Mouse (Mus musculus) intestine, embryonic 14.5 days (tissue): ENCODE measurements around the gene Nfkbia. TPM values are rescaled to one million over a fixed set of nuclear protein-coding genes. Genes with fewer than 3 reads are reported as not detected.
A peak's percentile ranks its signal among the peaks of the same experiment; 100 is the strongest.

Experiments used
- ATAC-seq: fragments of 200-750 bp; cut with Nextera tagmentation; replicated peaks from 2 replicates; pipeline ENCODE4 v1.8.0; 2017; ENCODE audit warnings: low read depth, moderate number of reproducible peaks, moderate TSS enrichment, moderate library complexity; ENCODE audit not compliant: low FRiP score, low TSS enrichment
- DNase-seq: peaks from one replicate; pipeline ENCODE4 v3.0.0-alpha.2; 2018; ENCODE audit warnings: low spot score
- H3K27ac ChIP-seq: fragments of 300-500 bp; sonication (generic); 2 replicates; pipeline ENCODE4 v1.5.1; 2014; ENCODE audit warnings: low read depth, mild to moderate bottlenecking, control low read depth
- H3K27me3 ChIP-seq: fragments of 300-500 bp; sonication (generic); replicated peaks from 2 replicates; pipeline ENCODE4 v1.6.1; 2014; ENCODE audit warnings: low read length, control low read depth; ENCODE audit not compliant: control insufficient read depth, insufficient read depth
- H3K36me3 ChIP-seq: fragments of 300-500 bp; sonication (generic); 2 replicates; pipeline ENCODE4 v1.6.1; 2014; ENCODE audit warnings: low read length, control low read depth; ENCODE audit not compliant: control insufficient read depth, insufficient read depth
- H3K4me1 ChIP-seq: fragments of 300-500 bp; sonication (generic); replicated peaks from 2 replicates; pipeline ENCODE4 v1.6.1; 2014; ENCODE audit warnings: low read length, control low read depth, mixed read lengths; ENCODE audit not compliant: control insufficient read depth, insufficient read depth
- H3K4me2 ChIP-seq: fragments of 300-500 bp; sonication (generic); 2 replicates; pipeline ENCODE4 v1.6.1; 2014; ENCODE audit warnings: low read length
- H3K4me3 ChIP-seq: fragments of 300-500 bp; sonication (generic); 2 replicates; pipeline ENCODE4 v1.5.1; 2014; ENCODE audit warnings: low read depth, low read length, control low read depth, mixed read lengths
- H3K9ac ChIP-seq: fragments of 300-500 bp; sonication (generic); 2 replicates; pipeline ENCODE4 v1.6.1; 2014; ENCODE audit warnings: mild to moderate bottlenecking, low read length
- H3K9me3 ChIP-seq: fragments of 300-500 bp; sonication (generic); 2 replicates; pipeline ENCODE4 v1.6.1; 2016; ENCODE audit warnings: low read length, control low read depth; ENCODE audit not compliant: control insufficient read depth
- WGBS: fragments of 180-500 bp; shearing (Covaris S2); extraction: QIAGEN DNeasy Blood & Tissue Kit; methylation state at CpG from one replicate; pipeline ENCODE4 v1.1.7; 2014; 5-methylcytosine and 5-hydroxymethylcytosine counted together
- polyA plus RNA-seq: library from polyadenylated mRNA; unstranded; fragments of >200 nt; fragmentation: Nextera tagmentation; extraction: Ambion mirVana; gene quantifications from 2 replicates; pipeline ENCODE4 v1.2.1, GENCODE M21; 2014

Gene Nfkbia
- polyA plus RNA-seq, 1 experiment from 2014 or later: 80.3 TPM

- Histone ChIP-seq H3K27ac (no peak overlapping the region), H3K4me2 (no peak overlapping the region), H3K4me3 (no peak overlapping the region), H3K4me1 (peaks cover 25% of the 10 kb centered on the region), H3K9me3 (no peaks in the 10 kb centered on the region), H3K36me3 (no peaks in the 10 kb centered on the region), H3K9ac (no peak overlapping the region), H3K27me3 (no peaks in the 10 kb centered on the region)
- ATAC-seq (no peak), DNase-seq (no peak)
- WGBS: 71% methylated on average over 4 of the region's 4 CpGs
These were observed 48.4 kb downstream of the Nfkbia start for GRCm38 (mm10) chr12:55444031-55444451.

GRCm38 (mm10) chr12:55442861-55443850 is 49.3 kb downstream of the Nfkbia start:
- Histone ChIP-seq H3K9ac (no peak overlapping the region), H3K4me1 (peaks cover 33% of the 10 kb centered on the region), H3K27me3 (no peaks in the 10 kb centered on the region), H3K36me3 (no peaks in the 10 kb centered on the region), H3K4me3 (no peak overlapping the region), H3K27ac (peak overlapping the region; percentile 33; the same call in 1 of the 2 replicates), H3K4me2 (no peak overlapping the region), H3K9me3 (no peaks in the 10 kb centered on the region)
- 58% methylated on average over 9 of the region's 9 CpGs for WGBS
- DNase-seq (no peak), ATAC-seq (no peak)

- Histone ChIP-seq H3K4me1 (peaks cover 36% of the 10 kb centered on the region), H3K4me2 (no peak overlapping the region), H3K9me3 (no peaks in the 10 kb centered on the region), H3K9ac (no peak overlapping the region), H3K27ac (no peak overlapping the region), H3K27me3 (no peaks in the 10 kb centered on the region), H3K36me3 (no peaks in the 10 kb centered on the region), H3K4me3 (no peak overlapping the region)
- DNase-seq: no peak
- ATAC-seq: no peak
- WGBS: 85% methylated on average over 1 of the region's 1 CpGs
These were observed 50.2 kb downstream of the Nfkbia start for GRCm38 (mm10) chr12:55442245-55442644.

- Histone ChIP-seq H3K9me3 (no peaks in the 10 kb centered on the region), H3K4me2 (no peak overlapping the region), H3K27me3 (no peaks in the 10 kb centered on the region), H3K27ac (no peak overlapping the region), H3K9ac (no peak overlapping the region), H3K4me1 (peaks cover 31% of the 10 kb centered on the region), H3K36me3 (no peaks in the 10 kb centered on the region), H3K4me3 (no peak overlapping the region)
- ATAC-seq (no peak), DNase-seq (no peak)
- 88% methylated on average over 5 of the region's 5 CpGs for WGBS
These were observed 52.0 kb downstream of the Nfkbia start for GRCm38 (mm10) chr12:55440416-55440815.

Other genes starting within 250 kb of the Nfkbia start
- gene 1110008L16Rik, start 193.1 kb downstream of the Nfkbia start, polyA plus RNA-seq: 23.0 and 25.9 TPM in 2 replicates
- gene Ppp2r3c, start 189.6 kb downstream of the Nfkbia start, polyA plus RNA-seq: 15.6 and 16.2 TPM in 2 replicates
- 433 and 438 TPM in 2 replicates for gene Psma6, start 108.4 kb downstream of the Nfkbia start, polyA plus RNA-seq
- not detected in 2 replicates for gene Aldoart2, start 72.6 kb upstream of the Nfkbia start, polyA plus RNA-seq
- gene Insm2, start 106.8 kb upstream of the Nfkbia start, polyA plus RNA-seq: 0.12 and 0.34 TPM in 2 replicates